Mouse (Mus musculus) forebrain, embryonic 13.5 days (tissue): ENCODE results near the gene Mybpc2. TPM values are rescaled to one million over a fixed set of nuclear protein-coding genes. Genes with fewer than 3 reads are reported as not detected.

Source experiments
- ATAC-seq: fragments of 200-750 bp; cut with Nextera tagmentation; 2 replicates; pipeline ENCODE4 v1.8.0; 2017
- H3K27ac ChIP-seq: fragments of 300-500 bp; sonication (generic); 2 replicates; pipeline ENCODE4 v1.5.1; 2015; ENCODE audit warnings: inconsistent platforms, mild to moderate bottlenecking, moderate library complexity
- H3K27me3 ChIP-seq: fragments of 300-500 bp; sonication (generic); 2 replicates; pipeline ENCODE4 v1.6.1; 2015; ENCODE audit warnings: mild to moderate bottlenecking, inconsistent platforms
- H3K36me3 ChIP-seq: fragments of 300-500 bp; sonication (generic); 2 replicates; pipeline ENCODE4 v1.6.1; 2015; ENCODE audit warnings: mild to moderate bottlenecking, inconsistent platforms; ENCODE audit not compliant: poor library complexity, severe bottlenecking
- H3K4me1 ChIP-seq: fragments of 300-500 bp; sonication (generic); 2 replicates; pipeline ENCODE4 v1.6.1; 2015; ENCODE audit warnings: inconsistent platforms
- H3K4me2 ChIP-seq: fragments of 300-500 bp; sonication (generic); 2 replicates; pipeline ENCODE4 v1.6.1; 2015; ENCODE audit warnings: inconsistent platforms, mild to moderate bottlenecking, moderate library complexity
- H3K4me3 ChIP-seq: fragments of 300-500 bp; sonication (generic); 2 replicates; pipeline ENCODE4 v1.5.1; 2015; ENCODE audit warnings: mild to moderate bottlenecking, inconsistent platforms
- H3K9ac ChIP-seq: fragments of 300-500 bp; sonication (generic); 2 replicates; pipeline ENCODE4 v1.6.1; 2015; ENCODE audit warnings: mild to moderate bottlenecking, inconsistent platforms
- H3K9me3 ChIP-seq: fragments of 300-500 bp; sonication (generic); replicated peaks from 2 replicates; pipeline ENCODE4 v1.6.1; 2016; ENCODE audit warnings: inconsistent platforms
- WGBS: fragments of 180-500 bp; shearing (Covaris S2); methylation state at CpG from one replicate; pipeline ENCODE4 v1.1.7; 2015; 5-methylcytosine and 5-hydroxymethylcytosine counted together
- polyA plus RNA-seq: library from polyadenylated mRNA; unstranded; fragments of >200 nt; fragmentation: Nextera tagmentation; extraction: Ambion mirVana; gene quantifications from 2 replicates; pipeline ENCODE4 v1.2.1, GENCODE M21; 2015

Gene Mybpc2
- polyA plus RNA-seq, 1 experiment from 2014 or later: 0.14 TPM

- Histone ChIP-seq H3K27me3 (peaks cover 9% of the 10 kb centered on the region; the same call in 1 of the 2 replicates), H3K4me2 (peak overlapping the region; percentile 70), H3K4me1 (peaks cover 11% of the 10 kb centered on the region), H3K4me3 (peak overlapping the region; percentile 71), H3K36me3 (peaks cover 33% of the 10 kb centered on the region), H3K9ac (peak overlapping the region; percentile 63), H3K27ac (peak overlapping the region; percentile 90), H3K9me3 (no peaks in the 10 kb centered on the region)
- peak; percentile 68 for ATAC-seq
- under 1% methylated on average over 30 of the region's 32 CpGs for WGBS
Measured at GRCm38 (mm10) chr7:44553196-44553764, 28.8 kb upstream of the Mybpc2 start.

- H3K27ac ChIP-seq: no peak overlapping the region
- H3K4me2 ChIP-seq: peak overlapping the region; percentile 70
- peaks cover 20% of the 10 kb centered on the region for H3K4me1 ChIP-seq
- peaks cover 6% of the 10 kb centered on the region; the same call in 1 of the 2 replicates for H3K27me3 ChIP-seq
- no peaks in the 10 kb centered on the region for H3K9me3 ChIP-seq
- 86% methylated on average over 31 of the region's 31 CpGs for WGBS
- H3K9ac ChIP-seq: peak overlapping the region; percentile 63; the same call in 1 of the 2 replicates
- peaks cover 33% of the 10 kb centered on the region for H3K36me3 ChIP-seq
- peak overlapping the region; percentile 71 for H3K4me3 ChIP-seq
- no peak for ATAC-seq
Measured at GRCm38 (mm10) chr7:44552141-44552908, 27.9 kb upstream of the Mybpc2 start.

GRCm38 (mm10) chr7:44551731-44552130 lies 27.3 kb upstream of the Mybpc2 start:
- no peaks in the 10 kb centered on the region for H3K9me3 ChIP-seq
- H3K27ac ChIP-seq: no peak overlapping the region
- no peak overlapping the region for H3K4me2 ChIP-seq
- ATAC-seq: no peak
- WGBS: 85% methylated on average over 22 of the region's 22 CpGs
- H3K27me3 ChIP-seq: peaks cover 6% of the 10 kb centered on the region; the same call in 1 of the 2 replicates
- peaks cover 25% of the 10 kb centered on the region for H3K4me1 ChIP-seq
- H3K4me3 ChIP-seq: no peak overlapping the region; the same call in 1 of the 2 replicates
- peak overlapping the region; percentile 21; the same call in 1 of the 2 replicates for H3K9ac ChIP-seq
- H3K36me3 ChIP-seq: peaks cover 33% of the 10 kb centered on the region

- peaks cover 25% of the 10 kb centered on the region for H3K4me1 ChIP-seq
- no peak overlapping the region for H3K4me2 ChIP-seq
- H3K9ac ChIP-seq: no peak overlapping the region
- 93% methylated on average over 21 of the region's 21 CpGs for WGBS
- no peak overlapping the region for H3K4me3 ChIP-seq
- H3K36me3 ChIP-seq: peaks cover 33% of the 10 kb centered on the region
- H3K27ac ChIP-seq: no peak overlapping the region
- no peaks in the 10 kb centered on the region for H3K9me3 ChIP-seq
- H3K27me3 ChIP-seq: peaks cover 6% of the 10 kb centered on the region; the same call in 1 of the 2 replicates
- no peak for ATAC-seq
Measured at GRCm38 (mm10) chr7:44551301-44551700, 26.8 kb upstream of the Mybpc2 start.

GRCm38 (mm10) chr7:44550409-44550678 lies 25.9 kb upstream of the Mybpc2 start:
- H3K27ac ChIP-seq: no peak overlapping the region
- H3K4me1 ChIP-seq: peaks cover 25% of the 10 kb centered on the region
- no peaks in the 10 kb centered on the region for H3K9me3 ChIP-seq
- no peak for ATAC-seq
- H3K27me3 ChIP-seq: peaks cover 1% of the 10 kb centered on the region; the same call in 1 of the 2 replicates
- no peak overlapping the region for H3K9ac ChIP-seq
- no peak overlapping the region for H3K4me3 ChIP-seq
- H3K36me3 ChIP-seq: peaks cover 36% of the 10 kb centered on the region
- H3K4me2 ChIP-seq: no peak overlapping the region
- WGBS: 94% methylated on average over 12 of the region's 12 CpGs

GRCm38 (mm10) chr7:44549621-44550408 lies 25.4 kb upstream of the Mybpc2 start:
- Histone ChIP-seq H3K4me3 (no peak overlapping the region), H3K27me3 (no peaks in the 10 kb centered on the region), H3K4me1 (peaks cover 25% of the 10 kb centered on the region), H3K4me2 (no peak overlapping the region), H3K9ac (no peak overlapping the region), H3K36me3 (peaks cover 36% of the 10 kb centered on the region), H3K9me3 (no peaks in the 10 kb centered on the region), H3K27ac (no peak overlapping the region; the same call in 1 of the 2 replicates)
- no peak for ATAC-seq
- WGBS: 95% methylated on average over 23 of the region's 23 CpGs

- no peaks in the 10 kb centered on the region for H3K9me3 ChIP-seq
- peak within 1 kb of the TSS; percentile 93 for H3K4me2 ChIP-seq
- no peaks in the 10 kb centered on the region for H3K27me3 ChIP-seq
- WGBS: under 1% methylated on average over 43 of the region's 43 CpGs
- peak within 1 kb of the TSS; percentile 76 for H3K27ac ChIP-seq
- peak; percentile 94 for ATAC-seq
- H3K9ac ChIP-seq: peak within 1 kb of the TSS; percentile 74
- peak within 1 kb of the TSS; percentile 67 for H3K4me3 ChIP-seq
- peaks cover 25% of the 10 kb centered on the region for H3K4me1 ChIP-seq
- peaks cover 36% of the 10 kb centered on the region for H3K36me3 ChIP-seq
Measured at GRCm38 (mm10) chr7:44548497-44549087, 24.1 kb upstream of the Mybpc2 start, which contains the start of gene Pold1. Pold1 (minus strand) TSS chr7:44548849.

- Histone ChIP-seq H3K36me3 (peaks cover 39% of the 10 kb centered on the region), H3K4me2 (peak overlapping the region; percentile 93), H3K4me1 (peaks cover 19% of the 10 kb centered on the region), H3K4me3 (peak overlapping the region; percentile 67), H3K9ac (peak overlapping the region; percentile 74), H3K9me3 (no peaks in the 10 kb centered on the region), H3K27me3 (no peaks in the 10 kb centered on the region), H3K27ac (no peak overlapping the region)
- WGBS: 28% methylated on average over 5 of the region's 5 CpGs
- ATAC-seq: no peak
Measured at GRCm38 (mm10) chr7:44547725-44548124, 23.3 kb upstream of the Mybpc2 start.

GRCm38 (mm10) chr7:44547041-44547440 lies 22.6 kb upstream of the Mybpc2 start:
- Histone ChIP-seq H3K4me3 (peak overlapping the region; percentile 67; the same call in 1 of the 2 replicates), H3K4me2 (peak overlapping the region; percentile 93), H3K27ac (no peak overlapping the region), H3K36me3 (peaks cover 41% of the 10 kb centered on the region), H3K27me3 (no peaks in the 10 kb centered on the region), H3K9me3 (no peaks in the 10 kb centered on the region), H3K9ac (peak overlapping the region; percentile 74), H3K4me1 (peaks cover 15% of the 10 kb centered on the region)
- no peak for ATAC-seq
- WGBS: 96% methylated on average over 13 of the region's 13 CpGs

- Histone ChIP-seq H3K4me2 (no peak overlapping the region), H3K36me3 (peaks cover 41% of the 10 kb centered on the region), H3K4me1 (peaks cover 15% of the 10 kb centered on the region), H3K27me3 (no peaks in the 10 kb centered on the region), H3K9me3 (no peaks in the 10 kb centered on the region), H3K27ac (no peak overlapping the region), H3K9ac (no peak overlapping the region), H3K4me3 (no peak overlapping the region)
- ATAC-seq: no peak
- 98% methylated on average over 3 of the region's 3 CpGs for WGBS
Measured at GRCm38 (mm10) chr7:44546274-44546673, 21.8 kb upstream of the Mybpc2 start.

- H3K36me3 ChIP-seq: peaks cover 53% of the 10 kb centered on the region
Measured at GRCm38 (mm10) chr7:44543071-44543470, 18.6 kb upstream of the Mybpc2 start.

More at GRCm38 (mm10) chr7:44543071-44543470, 18.6 kb upstream of the Mybpc2 start:
- Histone ChIP-seq H3K9ac (no peak overlapping the region; the same call in 1 of the 2 replicates), H3K4me2 (no peak overlapping the region), H3K27me3 (no peaks in the 10 kb centered on the region), H3K9me3 (no peaks in the 10 kb centered on the region), H3K27ac (no peak overlapping the region), H3K4me3 (no peak overlapping the region), H3K4me1 (peaks cover 12% of the 10 kb centered on the region)
- 79% methylated on average over 12 of the region's 12 CpGs for WGBS
- ATAC-seq: no peak
